9 mouse cellular contexts compared by ENCODE assay signal in genomic region chr15:79436481-79436921, GRCm38 (mm10). TPM values are rescaled to one million over a fixed set of nuclear protein-coding genes. Genes with fewer than 3 reads are reported as not detected.
A peak's percentile ranks its signal among the peaks of the same experiment; 100 is the strongest.
DNase-seq lines count a peak whose midpoint lies in the region; ATAC-seq and TF ChIP-seq lines count a peak whose summit lies in the region.
"Had no signal": no experiment of that assay in that cellular context is flagged by ENCODE, and none has a peak within 500 bp of the region (broad histone marks: within the 10 kb centered on the region; RNA-seq: fewer than 3 reads in every experiment).

No protein-coding gene starts in this region.

- H3K36me3 ChIP-seq in neural tube, embryonic 12.5 days, result peaks cover 73% of the 10 kb centered on the region
- peaks cover 9% of the 10 kb centered on the region; the same call in 1 of the 2 replicates for H3K36me3 ChIP-seq in hindbrain, postnatal 0 days (ENCODE audit: insufficient read depth, low read length)
- H3K36me3 ChIP-seq in small intestine, adult 2 months (ENCODE audit: control insufficient read depth, insufficient read depth, low read length), result peaks cover 7% of the 10 kb centered on the region

- H3K4me1 ChIP-seq in neural tube, embryonic 12.5 days, result peaks cover 55% of the 10 kb centered on the region
- peaks cover 47% of the 10 kb centered on the region for H3K4me1 ChIP-seq in hindbrain, postnatal 0 days (ENCODE audit: insufficient read depth, low read length)
- H3K4me1 ChIP-seq in small intestine, adult 2 months (ENCODE audit: control insufficient read depth, insufficient read depth, insufficient read length, low read length), result peaks cover 21% of the 10 kb centered on the region

- no peak overlapping the region for H3K4me3 ChIP-seq in neural tube, embryonic 12.5 days
- no peak overlapping the region for H3K4me3 ChIP-seq in hindbrain, postnatal 0 days (ENCODE audit: low read length)
- H3K4me3 ChIP-seq in small intestine, adult 2 months (ENCODE audit: low read depth, low read length), result no peak overlapping the region
- H3K4me3 ChIP-seq: megakaryocyte, embryonic 14.5 days had no signal

- no peak for TF ChIP-seq CTCF in hindbrain, postnatal 0 days (IDR thresholded peaks at IDR 0.05; ENCODE audit: low read depth)
- TF ChIP-seq CTCF in small intestine, adult 2 months (IDR thresholded peaks at IDR 0.05; ENCODE audit: extremely low read depth, insufficient read length, insufficient replicate concordance, low read depth, low read length), result no peak

- peak; percentile 62 for DNase-seq in adrenal gland, adult 2 months
- no peak for DNase-seq in adrenal gland, postnatal 4 days (ENCODE audit: low spot score in 2 of 2)
- no peak for DNase-seq in neural tube, embryonic 10.5 days (ENCODE audit: extremely low spot score, low spot score)
- peak; percentile 31 for DNase-seq in hindbrain, postnatal 0 days (ENCODE audit: low spot score)
- DNase-seq in layer of hippocampus, postnatal 25 days (ENCODE audit: extremely low spot score in 1 of 2, low spot score in 1 of 2), result no peak
- no peak for DNase-seq in frontal cortex, adult 2 months (ENCODE audit: extremely low spot score in 1 of 2, low spot score in 1 of 2)

- 69% methylated on average over 7 of the region's 7 CpGs for WGBS in neural tube, embryonic 12.5 days
- WGBS in hindbrain, postnatal 0 days, result 32% methylated on average over 7 of the region's 7 CpGs
- 73% methylated on average over 7 of the region's 7 CpGs for WGBS in small intestine, adult 2 months

- TF ChIP-seq POLR2A in small intestine, adult 2 months (IDR thresholded peaks at IDR 0.05; ENCODE audit: low read depth, low read length), result no peak

- H3K9me3 ChIP-seq in neural tube, embryonic 12.5 days, result no peaks in the 10 kb centered on the region
- H3K9me3 ChIP-seq in hindbrain, postnatal 0 days (ENCODE audit: low read length), result no peaks in the 10 kb centered on the region
- H3K9me3 ChIP-seq: megakaryocyte, embryonic 14.5 days had no signal

- no peak overlapping the region for H3K9ac ChIP-seq in neural tube, embryonic 12.5 days
- no peak overlapping the region for H3K9ac ChIP-seq in hindbrain, postnatal 0 days (replicated peaks; ENCODE audit: low read length)

- ATAC-seq in neural tube, embryonic 12.5 days (ENCODE audit: low FRiP score, low read depth), result no peak
- ATAC-seq in hindbrain, postnatal 0 days, result no peak

- 0 out of 2 replicates have a peak overlapping the region, but pooled peaks have one; percentile 4 for H3K4me2 ChIP-seq in neural tube, embryonic 12.5 days (replicated peaks)
- no peak overlapping the region for H3K4me2 ChIP-seq in hindbrain, postnatal 0 days (ENCODE audit: low read depth, low read length)

- no peak overlapping the region for H3K27ac ChIP-seq in neural tube, embryonic 12.5 days
- peak overlapping the region; percentile 56; the same call in 1 of the 2 replicates for H3K27ac ChIP-seq in hindbrain, postnatal 0 days
- 0 out of 2 replicates have a peak overlapping the region, but pooled peaks have one; percentile 14 for H3K27ac ChIP-seq in small intestine, adult 2 months (ENCODE audit: insufficient read depth, low read depth, low read length)

- H3K27me3 ChIP-seq in neural tube, embryonic 12.5 days (replicated peaks), result no peaks in the 10 kb centered on the region
- H3K27me3 ChIP-seq in hindbrain, postnatal 0 days (ENCODE audit: insufficient read depth, low read length), result no peaks in the 10 kb centered on the region
- H3K27me3 ChIP-seq in small intestine, adult 2 months (ENCODE audit: control insufficient read depth, insufficient read depth, low read length), result no peaks in the 10 kb centered on the region
- H3K27me3 ChIP-seq: megakaryocyte, embryonic 14.5 days had no signal

RNA-seq across cellular contexts. Expression of gene Csnk1e, which starts 18.9 kb away (rescaled TPM):
- 10 to 100 TPM; 74.6 to 87.7 TPM for total RNA-seq in adrenal gland, adult 2 months (2021)
- polyA plus RNA-seq in adrenal gland, adult 2 months (2012; rRNA removed), result 59.2 and 65.3 TPM in 2 replicates
- 100 to 1,000 TPM; 108 to 111 TPM for total RNA-seq in adrenal gland, postnatal 4 days (2021)
- polyA plus RNA-seq in neural tube, embryonic 12.5 days (2016; fragmentation: Nextera tagmentation; extraction: Ambion mirVana), result 303 and 308 TPM in 2 replicates
- total RNA-seq in hindbrain, postnatal 0 days (2014; rRNA removed), result 323 and 374 TPM in 2 replicates
- polyA plus RNA-seq in hindbrain, postnatal 0 days (2015; fragmentation: Nextera tagmentation; extraction: Ambion mirVana), result 158 and 178 TPM in 2 replicates
- polyA plus RNA-seq in small intestine, adult 2 months (2012; rRNA removed), result 14.7 and 25.9 TPM in 2 replicates
- 100 to 1,000 TPM; 110 to 121 TPM for total RNA-seq in layer of hippocampus, postnatal 25 days (2021)
- polyA plus RNA-seq in frontal cortex, adult 2 months (2012; rRNA removed), result 195 and 198 TPM in 2 replicates

RNA-seq across cellular contexts. Expression of gene Tmem184b, which starts 33.1 kb away (rescaled TPM):
- 10 to 100 TPM; 61.5 to 66.3 TPM for total RNA-seq in adrenal gland, adult 2 months (2021)
- polyA plus RNA-seq in adrenal gland, adult 2 months (2012; rRNA removed), result 255 and 262 TPM in 2 replicates
- total RNA-seq in adrenal gland, postnatal 4 days (2021), result 10 to 100 TPM; 45.7 to 47.4 TPM
- 44.3 and 50.4 TPM in 2 replicates for polyA plus RNA-seq in neural tube, embryonic 12.5 days (2016; fragmentation: Nextera tagmentation; extraction: Ambion mirVana)
- total RNA-seq in hindbrain, postnatal 0 days (2014; rRNA removed), result 72.4 and 113 TPM in 2 replicates
- polyA plus RNA-seq in hindbrain, postnatal 0 days (2015; fragmentation: Nextera tagmentation; extraction: Ambion mirVana), result 26.6 and 31.6 TPM in 2 replicates
- polyA plus RNA-seq in small intestine, adult 2 months (2012; rRNA removed), result 80.3 and 168 TPM in 2 replicates
- 10 to 100 TPM; 54.2 to 55.4 TPM for total RNA-seq in layer of hippocampus, postnatal 25 days (2021)
- polyA plus RNA-seq in frontal cortex, adult 2 months (2012; rRNA removed), result 73.0 and 78.2 TPM in 2 replicates

Comparison
In these comparisons a context has a peak if more than half of its experiments do, and no peak if none do; other contexts are left out.
1. DNase-seq: peak in adrenal gland, adult 2 months (single experiment) and hindbrain, postnatal 0 days (single experiment); none in adrenal gland, postnatal 4 days (0 of 2), neural tube, embryonic 10.5 days (single experiment), layer of hippocampus, postnatal 25 days (0 of 2) and frontal cortex, adult 2 months (0 of 2).